Mouse (Mus musculus): ENCODE measurements around the gene Gabarap. TPM values are rescaled to one million over a fixed set of nuclear protein-coding genes. Genes with fewer than 3 reads are reported as not detected.

The Gabarap gene
- total and polyA plus RNA-seq, 3 experiments = 132 to 241 TPM; not detected in 1

DNA sequence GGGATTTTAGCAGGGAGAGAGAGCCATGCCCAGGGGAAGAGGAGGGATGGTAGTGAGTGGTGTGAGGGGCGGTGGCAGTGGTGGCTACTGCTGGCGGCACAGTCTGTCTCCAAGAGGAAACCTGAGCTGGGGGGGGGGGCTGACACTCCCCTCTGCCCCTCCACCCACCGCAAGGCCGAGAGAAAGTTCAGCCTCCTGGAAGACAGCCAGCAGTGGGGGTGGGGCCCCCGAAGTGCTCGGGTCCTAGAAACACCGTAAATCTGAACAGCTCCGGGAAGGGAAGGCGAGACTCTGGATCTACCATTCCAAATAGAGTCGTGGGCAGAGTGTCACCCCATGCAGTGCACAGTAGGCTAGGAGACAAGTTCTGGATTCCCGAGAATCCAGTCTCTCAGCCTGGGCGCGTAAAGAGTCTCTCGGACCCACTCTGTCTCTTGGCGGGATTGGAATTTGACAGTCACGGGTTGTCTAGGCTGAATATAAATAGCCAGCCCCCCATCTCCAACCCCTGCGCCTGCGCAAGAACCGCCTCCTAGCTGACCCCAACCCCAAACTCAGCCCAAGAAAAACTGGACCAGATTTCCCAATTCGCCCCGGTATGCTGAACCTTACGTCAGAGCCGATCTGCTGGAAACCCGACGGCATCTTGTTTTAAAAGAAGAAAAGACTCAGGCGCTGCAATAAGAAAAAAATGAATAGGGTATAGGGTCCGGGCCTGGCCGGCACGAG is 43.4 kb upstream of the Gabarap start:
- Histone ChIP-seq H3K79me2 (ENCODE audit: control insufficient read depth, insufficient read depth, low read length, poor library complexity) (no peaks in the 10 kb centered on the region), H3K27ac (ENCODE audit: control insufficient read depth, low read depth, low read length) (no peak overlapping the region), H3K9me3 (replicated peaks; ENCODE audit: insufficient read depth, low read length) (no peaks in the 10 kb centered on the region), H3K4me3 (ENCODE audit: control insufficient read depth in 1 of 2, insufficient read depth in 1 of 2, low read depth in 2 of 2, low read length in 2 of 2) (peak overlapping the region; percentile 42 to 59), H3K36me3 (ENCODE audit: control insufficient read depth in 1 of 2, insufficient read depth in 2 of 2, low read length in 2 of 2) (no peaks in the 10 kb centered on the region; a peak in 1 of 4 replicates), H3K9ac (ENCODE audit: control insufficient read depth, low read depth, low read length, poor library complexity, severe bottlenecking) (peak overlapping the region; percentile 24; the same call in 1 of the 2 replicates), H3K4me1 (ENCODE audit: control insufficient read depth in 1 of 2, insufficient read depth in 2 of 2, low read length in 2 of 2) (peaks cover 0 to 11% of the 10 kb centered on the region in 2 experiments; a peak in 2 of 4 replicates), H3K27me3 (ENCODE audit: control insufficient read depth in 1 of 2, insufficient read depth in 2 of 2, low read length in 2 of 2) (peaks cover 7 to 13% of the 10 kb centered on the region in 2 experiments)
- DNase-seq (ENCODE audit: low read depth, low spot score) = no peak
- TF ChIP-seq MAX (IDR thresholded peaks at IDR 0.05; ENCODE audit: low read length) (no peak), ZNF384 (IDR thresholded peaks at IDR 0.05; ENCODE audit: low read depth, low read length) (no peak), GABPA (IDR thresholded peaks at IDR 0.05; ENCODE audit: low read depth, low read length) (no peak), MYB (IDR thresholded peaks at IDR 0.05; ENCODE audit: low read depth, low read length) (no peak), SIN3A (IDR thresholded peaks at IDR 0.05; ENCODE audit: low read length) (no peak), POLR2AphosphoS5 (IDR thresholded peaks at IDR 0.05; ENCODE audit: borderline replicate concordance, low read depth, low read length) (no peak), UBTF (IDR thresholded peaks at IDR 0.05; ENCODE audit: borderline replicate concordance, insufficient read depth, low read depth, low read length) (no peak), ELF1 (IDR thresholded peaks at IDR 0.05; ENCODE audit: low read depth, low read length) (no peak), MAZ (IDR thresholded peaks at IDR 0.05; ENCODE audit: low read depth, low read length) (no peak), ZC3H11A (IDR thresholded peaks at IDR 0.05; ENCODE audit: low read depth, low read length) (no peak), HCFC1 (IDR thresholded peaks at IDR 0.05; ENCODE audit: low read depth, low read length) (no peak), USF2 (IDR thresholded peaks at IDR 0.05; ENCODE audit: borderline replicate concordance in 1 of 2, insufficient read depth in 1 of 2, low read depth in 1 of 2, low read length in 2 of 2) (no peak), BHLHE40 (IDR thresholded peaks at IDR 0.05; ENCODE audit: borderline replicate concordance, low read depth, low read length) (no peak), NRF1 (IDR thresholded peaks at IDR 0.05; ENCODE audit: insufficient read depth, low read depth, low read length, poor library complexity, severe bottlenecking) (no peak), CHD2 (IDR thresholded peaks at IDR 0.05; ENCODE audit: low read length) (no peak), USF1 (IDR thresholded peaks at IDR 0.05; ENCODE audit: low read depth, low read length) (no peak), ETS1 (IDR thresholded peaks at IDR 0.05; ENCODE audit: low read depth, low read length) (no peak), RAD21 (IDR thresholded peaks at IDR 0.05; ENCODE audit: low read depth, low read length) (no peak), GATA1 (IDR thresholded peaks at IDR 0.05; ENCODE audit: low read depth, low read length) (no peak)
